Mouse (Mus musculus): ENCODE results near the gene Ttc23. TPM values are rescaled to one million over a fixed set of nuclear protein-coding genes. Genes with fewer than 3 reads are reported as not detected.

The Ttc23 gene
- polyA plus RNA-seq, 1 experiment from 2014 or later, result 64.9 TPM

Small RNA genes lying within 50 kb of the gene (microRNA-seq; reads per million reads assigned to microRNA genes)
- gene Gm23844, result not detected

Other genes starting within 250 kb of the Ttc23 start
- gene Lrrc28, start 2.1 kb upstream of the Ttc23 start, polyA plus RNA-seq (2014; fragmentation: Nextera tagmentation; extraction: Ambion mirVana), result 20.9 and 26.2 TPM in 2 replicates
- 0.79 and 0.88 TPM in 2 replicates for gene Synm, start 112.3 kb downstream of the Ttc23 start, polyA plus RNA-seq (2014; fragmentation: Nextera tagmentation; extraction: Ambion mirVana)